Mouse (Mus musculus) erythroblast, adult 5-6 weeks (primary cell): ENCODE data around the gene Cenpb. TPM values are rescaled to one million over a fixed set of nuclear protein-coding genes. Genes with fewer than 3 reads are reported as not detected.
A peak's percentile ranks its signal among the peaks of the same experiment; 100 is the strongest.

Experiments used
- ATAC-seq: replicated peaks from 2 replicates; pipeline ENCODE4 v1.8.0; 2016; ENCODE audit warnings: moderate number of reproducible peaks, mild to moderate bottlenecking, moderate TSS enrichment, inconsistent platforms; ENCODE audit not compliant: poor library complexity, low FRiP score, severe bottlenecking
- total RNA-seq, 2 experiments: library from RNA; stranded (forward) in 1 of 2; stranded (reverse) in 1 of 2; fragments of 150-400 nt in 1 of 2; fragments of 200-764, 138-1000 nt in 1 of 2; gene quantifications; 2 replicates each; pipeline versions ENCODE4 v1.2.3 to v1.2.4; 2015 to 2017; ENCODE audit warnings: low replicate concordance in 2 of 2

Gene Cenpb
- total RNA-seq, 2 experiments from 2014 or later, result 0.96 to 6.4 TPM

DNA sequence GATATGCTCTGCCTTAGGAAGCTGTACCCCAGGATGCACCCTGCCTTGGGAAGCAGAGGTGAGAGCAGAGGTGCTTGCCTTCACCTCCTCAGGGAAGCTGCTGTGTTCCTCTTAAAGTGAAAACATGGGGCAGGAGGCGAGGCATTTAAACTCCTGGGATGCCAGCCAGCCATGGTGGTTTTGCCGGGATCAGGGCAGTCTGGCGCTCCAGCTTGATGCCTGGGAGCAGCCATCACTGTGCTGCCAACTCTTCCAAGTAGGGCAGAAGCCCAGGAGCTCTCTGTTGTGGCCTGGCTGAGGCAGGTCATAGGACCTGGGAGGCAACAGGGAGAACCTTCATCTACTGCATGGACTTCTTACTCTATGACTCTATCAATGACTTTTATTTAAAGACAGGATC is 21.4 kb upstream of the Cenpb start:
- no peak for ATAC-seq

DNA sequence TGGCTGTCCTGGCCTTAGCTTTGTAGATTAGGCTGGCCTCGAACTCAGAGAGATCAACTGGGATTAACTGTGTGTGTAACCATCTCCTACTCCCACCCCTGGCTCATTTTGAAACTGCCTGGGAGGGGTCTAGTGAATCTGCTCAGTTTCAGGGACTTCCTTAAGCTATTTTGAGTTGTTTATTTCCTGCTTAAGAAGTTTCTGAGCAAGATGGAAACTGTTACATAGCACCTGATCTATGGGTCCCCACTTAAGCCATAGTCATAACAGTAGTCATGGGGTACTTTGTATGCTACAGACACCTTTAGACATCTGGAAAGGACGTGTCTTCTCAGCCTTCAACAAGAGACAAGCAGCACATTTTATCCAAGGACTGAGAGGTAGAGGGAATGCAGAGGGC is 20.8 kb upstream of the Cenpb start:
- no peak for ATAC-seq

DNA sequence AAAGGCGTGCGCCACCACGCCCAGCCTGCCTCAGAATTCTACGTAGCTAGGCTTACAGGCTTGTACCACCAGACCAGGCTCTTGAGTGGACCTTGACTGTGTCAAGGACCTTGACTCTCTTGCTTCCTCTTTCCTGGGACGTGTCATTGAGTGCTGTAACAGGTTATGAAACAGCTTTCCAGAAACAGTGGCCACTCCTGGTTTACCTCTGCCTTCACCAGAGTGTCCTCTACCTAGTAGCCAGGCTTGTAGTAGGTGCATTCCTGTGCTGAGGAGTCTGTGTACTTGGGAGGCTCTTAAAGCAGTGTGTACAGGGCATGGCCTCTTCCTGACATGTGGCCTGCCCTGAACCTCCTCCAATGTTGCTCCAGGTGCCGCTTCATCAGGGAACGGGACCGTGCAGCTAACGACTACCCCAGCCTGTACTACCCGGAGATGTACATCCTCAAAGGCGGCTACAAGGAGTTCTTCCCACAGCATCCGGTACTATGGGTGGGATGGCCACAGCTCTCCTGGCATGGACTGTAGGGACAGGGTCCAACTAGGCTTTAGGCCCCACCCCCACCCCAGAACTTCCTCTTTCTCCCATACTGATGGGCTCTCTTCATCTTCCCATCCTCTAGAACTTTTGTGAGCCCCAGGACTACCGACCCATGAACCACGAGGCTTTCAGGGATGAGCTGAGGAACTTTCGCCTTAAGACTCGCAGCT is 16.9 kb upstream of the Cenpb start:
- 0 out of 2 replicates have a peak, but pooled peaks have one; percentile 9 for ATAC-seq

DNA sequence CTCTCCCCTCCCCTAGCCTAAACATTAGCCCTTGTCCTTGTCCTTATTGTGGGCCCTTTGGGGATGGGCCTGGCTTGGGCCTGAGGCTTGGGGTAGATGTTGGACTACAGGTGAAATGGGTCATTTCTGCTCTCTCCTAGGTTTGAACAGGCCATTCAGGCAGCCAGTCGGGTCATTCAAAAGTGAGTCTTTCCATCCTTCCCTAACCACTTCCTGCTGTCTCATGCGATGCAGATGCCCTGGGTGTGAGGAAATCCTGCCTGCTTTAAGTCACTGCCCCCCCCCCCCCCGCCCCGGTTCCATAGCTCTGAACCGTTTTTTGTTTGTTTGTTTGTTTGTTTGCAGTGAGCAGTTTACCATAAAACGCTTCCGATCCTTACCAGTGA is 11.1 kb upstream of the Cenpb start:
- no peak for ATAC-seq

DNA sequence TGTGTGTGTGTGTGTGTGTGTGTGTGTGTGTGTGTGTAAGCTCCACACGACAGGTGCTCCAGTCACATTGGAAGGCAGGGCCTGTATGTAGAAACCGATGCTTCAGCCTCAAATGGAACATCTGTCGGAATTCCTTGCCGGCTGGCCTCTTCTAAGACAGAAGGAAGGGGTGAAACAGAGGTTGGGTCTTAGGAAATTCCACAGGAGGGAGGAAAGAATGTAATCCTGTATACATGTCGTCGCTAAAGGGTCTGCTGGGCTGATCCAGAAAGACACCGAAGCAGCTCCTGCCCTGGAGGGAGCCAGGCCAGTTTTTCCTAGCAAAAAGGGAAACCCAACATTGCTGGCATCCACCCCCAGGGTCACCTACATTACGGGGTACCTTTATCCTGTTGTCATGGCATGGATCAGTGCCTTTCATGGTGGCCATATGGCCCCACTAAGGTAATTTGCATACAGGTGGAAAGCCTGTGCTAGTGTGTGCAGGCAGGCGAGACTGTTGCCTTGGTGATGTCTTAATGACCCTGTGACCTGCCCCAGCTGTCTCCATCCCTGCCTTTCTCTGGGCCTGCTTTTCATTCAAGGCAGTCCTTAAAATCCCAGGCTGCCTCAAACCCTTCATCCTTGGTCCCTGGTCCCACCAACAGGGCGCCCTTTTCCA is 10.6 kb upstream of the Cenpb start:
- ATAC-seq, result no peak

DNA sequence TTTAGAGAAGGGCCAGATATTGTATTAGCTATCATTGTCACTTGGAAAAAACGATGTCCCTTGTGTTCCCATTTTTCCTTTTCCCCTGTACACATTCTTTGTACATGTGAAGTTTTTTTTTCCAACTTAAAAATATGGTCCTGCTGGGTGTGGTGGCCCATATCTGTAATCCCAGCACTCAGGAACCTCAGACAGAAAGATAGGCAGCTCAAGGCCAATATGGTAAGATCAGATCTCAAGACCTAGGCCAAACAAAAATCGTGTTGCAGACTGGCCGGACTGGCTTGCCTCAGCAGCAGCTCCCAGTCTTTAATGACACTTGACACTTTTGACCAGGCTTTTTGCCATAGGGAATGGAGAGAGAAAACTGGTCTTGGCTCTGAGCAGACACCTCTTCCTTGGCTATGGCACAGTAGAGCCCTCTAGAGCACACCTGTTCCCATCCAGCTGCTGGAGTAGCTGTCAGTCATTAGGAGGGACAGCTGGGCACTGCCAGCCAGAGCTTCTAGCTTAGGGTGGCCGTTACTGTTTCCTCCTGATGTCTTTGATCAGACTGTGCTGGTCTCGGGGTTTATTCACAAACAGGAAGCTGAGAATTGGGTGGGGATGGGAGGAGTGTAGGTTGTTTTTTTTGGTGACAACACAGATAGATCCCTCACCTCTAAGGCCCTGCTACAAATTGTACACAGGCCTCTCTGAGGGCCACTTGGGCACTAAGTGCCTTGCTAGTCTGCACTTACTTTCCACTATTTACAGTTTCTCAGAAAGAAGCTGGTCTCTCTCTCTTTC is 9.8 kb upstream of the Cenpb start:
- peak; percentile 53 for ATAC-seq

DNA sequence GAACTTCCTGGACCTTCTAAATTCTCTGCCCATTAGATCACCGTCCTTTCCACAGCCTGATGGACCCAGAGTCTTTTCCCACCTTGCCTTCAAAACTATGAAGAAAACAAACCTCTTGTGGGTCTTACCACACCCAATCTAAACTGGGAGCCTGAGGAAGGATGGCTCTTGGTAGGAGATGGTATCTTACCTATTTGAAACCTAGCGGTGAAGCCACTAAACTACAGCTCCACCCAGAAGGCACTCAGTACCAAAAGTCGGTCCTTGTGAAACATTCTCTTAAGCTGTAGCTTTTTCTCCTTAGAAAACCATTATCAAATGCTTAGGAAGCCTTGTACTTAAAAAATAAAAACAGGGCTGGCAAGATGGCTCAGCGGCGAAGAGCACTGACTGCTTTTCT is 8.4 kb upstream of the Cenpb start:
- ATAC-seq, result peak; percentile 63

DNA sequence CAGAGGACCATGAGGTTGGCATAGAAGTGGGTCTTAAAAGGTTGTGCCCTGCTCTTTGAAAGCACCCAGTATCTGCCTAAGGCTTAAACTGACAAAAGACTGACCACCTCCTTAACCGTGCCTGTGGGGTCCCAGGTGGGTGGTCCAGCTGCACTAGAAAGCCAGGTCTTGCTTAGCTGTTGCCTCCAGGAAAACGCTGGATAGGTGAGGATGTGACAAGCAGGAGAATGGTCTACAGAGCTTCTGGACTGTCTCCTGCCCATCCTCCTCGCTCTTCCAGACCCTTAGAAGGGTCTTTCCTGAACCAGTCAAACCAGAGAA is 7.7 kb upstream of the Cenpb start:
- no peak for ATAC-seq

DNA sequence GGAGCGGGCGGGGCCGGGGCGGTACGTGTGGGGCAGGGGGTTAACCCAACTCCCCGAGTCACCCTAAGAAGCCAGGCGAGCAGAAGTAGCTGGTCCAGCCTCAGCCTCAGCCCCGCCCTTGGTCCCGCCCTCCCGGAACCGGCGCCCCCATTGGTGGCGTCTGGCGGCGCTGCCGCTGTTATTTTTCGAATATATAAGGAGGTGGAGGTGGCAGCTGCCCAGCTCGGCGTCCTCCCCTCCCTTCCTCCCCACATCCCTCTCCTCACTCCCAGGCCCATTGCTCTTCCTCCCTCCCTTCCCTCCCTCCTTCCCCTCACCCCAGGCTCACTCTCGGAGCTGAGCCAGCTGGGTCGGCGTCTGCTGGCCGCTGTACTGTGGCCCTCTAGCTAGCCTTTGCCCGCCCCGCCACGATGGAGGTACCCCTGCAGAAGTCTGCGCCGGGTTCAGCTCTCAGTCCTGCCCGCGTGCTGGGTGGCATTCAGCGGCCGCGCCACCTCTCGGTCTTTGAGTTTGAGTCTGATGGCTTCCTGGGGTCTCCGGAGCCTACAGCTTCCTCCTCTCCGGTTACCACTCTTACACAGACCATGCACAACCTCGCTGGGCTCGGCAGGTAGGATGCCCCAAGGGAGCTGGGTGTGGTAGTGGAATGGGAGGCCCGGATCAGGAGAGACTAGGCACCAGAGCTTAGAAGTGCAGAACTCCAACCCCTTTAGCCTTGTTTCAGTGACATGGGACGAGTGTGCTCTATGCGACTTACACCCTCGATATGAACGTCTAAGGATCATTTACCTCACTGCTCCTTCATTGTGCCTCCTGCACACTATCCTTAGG is 7.1 kb upstream of the Cenpb start, which contains the start of the genes Cdc25b and Spef1:
Cdc25b (plus strand) TSS at position 179 of the 831 bp plus-strand sequence.
Spef1 (minus strand) TSS at position 512 of the 831 bp plus-strand sequence.
- peak; percentile 81 for ATAC-seq

DNA sequence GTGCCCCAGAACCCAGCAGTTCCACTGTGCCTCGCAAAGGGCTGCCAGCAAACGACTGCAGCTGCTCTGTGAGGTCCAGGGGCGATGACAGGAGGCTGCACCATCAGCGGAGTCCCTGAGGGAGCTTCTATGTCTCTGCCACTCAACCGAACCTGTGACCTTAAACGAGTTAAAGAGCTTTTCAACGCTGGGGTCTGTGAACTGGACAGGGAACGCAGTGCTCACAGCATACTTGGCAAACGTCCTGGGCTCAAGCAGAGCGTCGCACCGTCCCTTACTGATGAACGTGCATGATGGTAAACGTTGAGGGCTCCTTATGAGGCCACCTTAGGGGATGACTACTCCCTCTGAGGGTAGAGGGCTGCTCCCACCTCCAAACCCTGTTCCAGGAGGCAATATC is 6.5 kb upstream of the Cenpb start:
- ATAC-seq, result peak; percentile 27

DNA sequence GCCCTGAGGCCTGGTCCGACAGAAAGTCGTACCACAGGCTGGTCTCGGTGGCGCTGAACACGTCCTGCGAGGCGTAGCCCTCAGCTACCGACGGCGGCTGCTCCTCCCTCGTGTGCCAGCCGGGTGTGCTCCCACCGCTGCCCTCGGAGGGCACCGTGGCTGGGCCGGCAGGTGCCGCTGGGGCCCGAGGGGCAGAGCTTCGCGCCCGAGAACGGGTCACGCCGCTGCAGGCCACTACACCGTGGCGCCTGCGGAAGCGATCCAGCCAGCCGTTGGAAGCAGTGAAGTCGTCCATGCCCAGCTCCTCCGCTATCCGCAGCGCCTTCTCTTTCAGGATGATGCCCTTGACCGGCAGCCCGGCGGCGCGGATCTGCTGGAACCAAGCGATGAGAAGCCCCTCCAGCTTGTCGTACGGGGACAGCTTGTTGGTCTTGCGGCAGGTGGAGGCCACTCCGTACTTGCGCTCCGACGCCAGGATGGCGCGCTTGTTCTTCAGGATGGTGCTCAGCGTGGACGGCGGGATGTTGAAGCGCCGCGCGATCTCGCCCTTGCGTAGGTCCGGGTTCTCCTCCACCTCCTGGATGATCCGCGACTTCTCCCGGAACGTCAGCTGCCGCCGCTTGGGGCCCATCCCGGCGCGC is 501 bp downstream of the Cenpb start:
- peak; percentile 62 for ATAC-seq

DNA sequence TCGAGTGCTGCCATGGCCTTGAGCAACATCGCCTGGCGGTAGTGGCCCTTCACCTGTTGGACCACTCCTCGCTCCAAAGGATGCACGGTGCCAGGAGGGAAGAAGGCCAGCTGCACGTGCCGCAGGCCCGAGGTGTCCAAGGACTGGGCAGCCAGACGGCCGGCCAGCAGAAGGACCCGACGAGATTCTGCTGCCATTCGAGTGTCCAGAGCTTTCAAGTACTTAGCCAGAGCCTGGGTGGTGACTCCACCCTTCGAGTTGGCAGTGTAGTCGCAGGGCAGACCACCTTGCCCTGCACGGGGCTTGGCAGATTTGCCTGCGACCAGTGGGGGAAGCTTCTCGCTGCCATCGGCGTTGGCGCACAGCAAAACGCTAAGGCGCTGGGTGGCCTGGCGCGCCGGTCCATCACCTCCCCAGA is 1.0 kb downstream of the Cenpb start:
- peak; percentile 7; the same call in 1 of the 2 replicates for ATAC-seq

DNA sequence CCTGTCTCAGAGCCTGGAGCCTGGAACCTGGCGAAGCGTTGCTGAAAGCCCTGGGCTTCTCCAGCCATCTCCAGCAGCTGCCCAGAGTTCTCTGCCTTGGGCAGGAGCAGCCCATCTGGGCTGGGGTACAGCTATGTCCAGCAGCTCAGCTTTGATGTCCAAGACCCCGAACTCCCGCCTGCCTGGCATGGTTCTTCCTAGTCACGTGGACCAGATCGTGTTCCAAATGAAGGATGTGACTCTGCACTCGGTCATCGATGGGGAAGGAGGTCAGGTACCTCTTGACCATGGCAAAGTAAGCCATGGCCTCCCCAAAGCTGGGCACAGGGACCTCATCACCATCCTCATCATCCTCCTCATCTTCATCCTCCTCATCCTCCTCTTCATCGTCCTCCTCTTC is 1.9 kb downstream of the Cenpb start:
- no peak for ATAC-seq

DNA sequence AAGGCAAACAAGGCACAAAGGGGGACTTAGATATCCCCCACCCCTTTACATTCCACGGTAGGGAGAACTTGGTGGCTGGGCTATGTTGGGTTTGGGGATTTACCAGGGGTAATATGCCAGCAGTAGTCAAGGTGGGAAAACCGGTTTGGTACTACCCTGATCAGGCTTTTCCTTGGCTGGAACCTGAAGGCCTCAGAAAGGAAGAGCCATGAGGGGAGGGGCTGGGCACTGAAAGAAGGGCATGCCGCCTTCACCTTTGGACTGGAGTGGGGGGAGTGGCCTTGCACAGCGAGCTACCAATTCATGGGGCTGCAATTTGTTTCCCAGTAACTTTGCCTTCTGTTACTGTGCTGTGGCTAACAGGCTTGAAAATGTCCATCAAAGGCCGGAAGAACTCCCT is 3.4 kb downstream of the Cenpb start:
- no peak for ATAC-seq

DNA sequence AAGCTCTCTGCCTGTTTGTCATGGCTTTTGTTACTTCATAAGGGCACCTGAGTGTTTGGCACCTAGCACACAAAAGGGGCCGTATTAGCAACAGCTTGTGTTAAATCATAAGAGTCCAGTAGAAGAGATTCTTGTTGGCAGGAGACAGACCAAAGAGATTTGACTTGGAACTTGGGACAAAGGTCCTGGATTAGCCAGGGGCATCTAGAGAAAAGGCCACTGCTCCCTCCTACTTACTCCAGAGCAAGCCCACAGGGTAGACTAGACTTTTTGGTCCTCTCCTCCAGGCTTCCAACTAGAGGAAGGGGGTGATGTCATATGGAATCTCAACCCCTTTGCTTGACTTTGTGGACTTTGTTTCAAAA is 3.9 kb downstream of the Cenpb start:
- ATAC-seq, result no peak

DNA sequence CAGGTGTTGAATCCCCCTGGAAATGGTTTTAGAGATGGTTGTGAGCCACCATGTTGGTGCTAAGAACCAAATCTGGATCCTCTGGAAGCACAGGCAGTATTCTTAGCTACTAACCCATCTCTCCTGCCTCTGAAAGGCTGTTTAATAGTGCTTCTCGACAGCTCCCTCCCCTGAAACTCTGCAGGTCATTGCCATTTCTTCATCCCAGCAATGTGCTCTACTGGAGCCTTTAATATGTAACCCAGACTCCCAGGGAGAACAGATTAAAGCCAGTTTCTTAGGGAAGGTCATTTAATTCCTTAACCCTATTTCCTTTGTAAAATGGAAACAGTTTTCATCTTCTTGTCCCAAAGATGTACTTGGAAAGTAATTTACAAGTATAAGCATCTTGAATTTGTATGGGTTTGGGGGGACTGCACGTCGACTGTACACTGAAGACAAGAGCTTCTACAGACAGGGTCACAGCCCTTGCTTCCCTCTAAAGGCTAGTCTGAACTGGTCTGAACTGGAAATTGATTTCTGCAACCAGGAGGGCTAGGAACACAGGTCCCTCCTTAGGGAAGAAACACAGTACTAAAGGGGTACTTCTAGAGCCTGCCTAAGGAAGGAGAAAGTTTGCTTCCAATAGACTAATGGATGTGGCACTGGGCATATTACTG is 4.5 kb downstream of the Cenpb start:
- no peak for ATAC-seq

DNA sequence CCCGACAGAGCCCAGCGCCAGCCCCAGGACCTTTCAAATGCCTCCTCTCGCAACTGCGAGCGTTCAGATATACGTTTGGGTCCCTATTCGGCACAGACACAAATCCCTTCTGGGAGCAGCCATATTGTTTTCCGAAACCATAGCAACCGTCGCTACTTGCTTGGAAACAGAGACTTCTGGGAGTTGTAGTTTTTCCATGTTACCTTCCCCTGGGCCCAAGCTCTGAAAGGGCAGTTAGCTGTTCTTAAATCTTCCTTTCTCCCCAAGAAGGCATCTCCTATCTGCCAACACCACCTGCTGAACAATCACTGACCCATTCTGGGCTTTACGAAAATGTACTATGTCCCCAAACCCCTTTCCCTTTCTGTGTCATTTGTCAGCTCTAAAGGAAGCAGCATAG is 5.2 kb downstream of the Cenpb start:
- ATAC-seq, result peak; percentile 71

DNA sequence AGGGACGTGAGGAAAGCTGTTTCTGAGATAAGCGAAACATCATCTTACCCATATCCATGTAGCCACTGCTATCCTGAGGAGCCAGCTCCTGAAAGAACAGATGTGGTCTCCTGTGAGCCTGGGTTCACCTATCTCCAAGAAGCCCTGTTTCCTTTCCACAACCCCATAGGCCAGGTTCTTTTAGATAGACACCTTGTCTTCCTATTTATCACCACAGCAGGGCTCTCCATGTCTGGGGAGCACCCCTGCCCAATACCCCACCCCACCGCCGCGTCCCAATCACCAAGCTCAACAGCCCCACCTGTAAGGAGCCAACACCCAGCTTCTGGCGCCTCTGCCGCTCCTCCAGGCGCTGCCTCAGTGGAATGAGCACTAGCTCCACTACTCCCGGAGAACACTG is 7.5 kb downstream of the Cenpb start:
- no peak for ATAC-seq
